Mouse (Mus musculus) intestine, postnatal 0 days (tissue): ENCODE data around the gene Tnrc6c. TPM values are rescaled to one million over a fixed set of nuclear protein-coding genes. Genes with fewer than 3 reads are reported as not detected.

Experiments
- ATAC-seq: fragments of 200-750 bp; cut with Nextera tagmentation; 2 replicates; pipeline ENCODE4 v1.8.0; 2017; ENCODE audit warnings: mild to moderate bottlenecking, moderate TSS enrichment, moderate library complexity
- H3K27ac ChIP-seq: fragments of 300-500 bp; sonication (generic); 2 replicates; pipeline ENCODE4 v1.5.1; 2014; ENCODE audit warnings: mild to moderate bottlenecking, low read depth, low read length, moderate library complexity
- H3K27me3 ChIP-seq: fragments of 300-500 bp; sonication (generic); replicated peaks from 2 replicates; pipeline ENCODE4 v1.6.1; 2014; ENCODE audit warnings: low read length, mixed read lengths; ENCODE audit not compliant: control insufficient read depth, insufficient read depth
- H3K36me3 ChIP-seq: fragments of 300-500 bp; sonication (generic); 2 replicates; pipeline ENCODE4 v1.6.1; 2014; ENCODE audit warnings: mild to moderate bottlenecking, moderate library complexity; ENCODE audit not compliant: control insufficient read depth, insufficient read depth
- H3K4me1 ChIP-seq: fragments of 300-500 bp; sonication (generic); replicated peaks from 2 replicates; pipeline ENCODE4 v1.6.1; 2014; ENCODE audit warnings: antibody characterized with exemption, low read length, mixed read lengths; ENCODE audit not compliant: control insufficient read depth, insufficient read depth
- H3K4me2 ChIP-seq: fragments of 300-500 bp; sonication (generic); replicated peaks from 2 replicates; pipeline ENCODE4 v1.6.1; 2014; ENCODE audit warnings: low read depth, mild to moderate bottlenecking, moderate library complexity
- H3K4me3 ChIP-seq: fragments of 300-500 bp; sonication (generic); 2 replicates; pipeline ENCODE4 v1.5.1; 2014; ENCODE audit warnings: low read depth, low read length
- H3K9ac ChIP-seq: fragments of 300-500 bp; sonication (generic); 2 replicates; pipeline ENCODE4 v1.6.1; 2014; ENCODE audit warnings: mild to moderate bottlenecking, low read depth, low read length
- H3K9me3 ChIP-seq: fragments of 300-500 bp; sonication (generic); 2 replicates; pipeline ENCODE4 v1.6.1; 2016; ENCODE audit warnings: mixed run types; ENCODE audit not compliant: control insufficient read depth
- CTCF ChIP-seq: sonication (generic); IDR thresholded peaks from 2 replicates; pipeline ENCODE4 v1.5.1; 2016; ENCODE audit warnings: low read depth, mild to moderate bottlenecking, control low read depth, antibody characterized with exemption, moderate library complexity
- WGBS: fragments of 180-500 bp; shearing (Covaris S2); extraction: QIAGEN DNeasy Blood & Tissue Kit; methylation state at CpG from one replicate; pipeline ENCODE4 v1.1.7; 2014; 5-methylcytosine and 5-hydroxymethylcytosine counted together
- polyA plus RNA-seq: library from polyadenylated mRNA; unstranded; fragments of >200 nt; fragmentation: Nextera tagmentation; extraction: Ambion mirVana; gene quantifications from 2 replicates; pipeline ENCODE4 v1.2.1, GENCODE M21; 2015

Tnrc6c gene
- 6.1 and 6.9 TPM in 2 replicates for polyA plus RNA-seq

DNA sequence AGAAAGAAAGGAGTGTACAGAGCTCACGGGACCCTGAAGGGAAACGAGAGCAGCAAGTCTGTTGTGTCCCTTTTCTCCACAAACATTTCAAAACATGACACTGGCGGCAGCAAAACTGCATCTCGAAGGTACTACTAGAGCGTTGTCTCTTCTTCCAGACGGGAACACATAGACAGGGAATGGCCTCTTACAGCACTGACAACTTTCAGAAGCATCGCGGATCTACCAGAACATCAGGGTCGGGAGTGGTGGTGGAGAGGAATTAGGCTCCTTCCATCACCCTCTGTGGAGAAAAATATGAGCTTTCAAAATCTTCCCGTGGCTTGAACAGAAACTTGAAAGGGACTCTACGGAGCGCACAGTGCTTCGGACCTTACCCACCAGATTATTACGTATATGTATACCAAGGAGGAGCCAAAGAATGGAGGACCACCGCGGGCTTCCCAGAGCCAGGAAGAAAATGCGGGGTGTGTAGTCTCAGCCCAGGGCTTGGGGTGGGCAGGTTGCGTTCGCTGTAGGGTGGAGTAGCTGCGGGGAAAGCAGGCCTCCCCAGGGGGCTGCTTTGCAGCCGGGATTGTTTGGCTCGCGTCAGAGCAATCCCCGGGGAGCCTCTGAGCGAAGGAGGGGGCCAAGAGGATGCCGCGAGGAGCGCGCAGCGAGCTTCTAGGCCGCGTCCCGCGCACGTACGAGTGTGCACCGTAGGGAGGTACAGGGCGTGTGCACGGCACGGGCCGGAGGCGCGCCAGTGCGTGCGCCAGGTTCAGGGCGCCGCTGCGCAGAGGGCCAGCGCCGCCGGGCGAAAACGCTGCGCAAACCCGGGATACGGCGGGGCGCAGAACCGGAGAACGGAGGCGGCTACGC lies at the start of gene Tnrc6c:
Tnrc6c (plus strand) TSS at position 799 of the 861 bp plus-strand sequence.
- H3K27me3 ChIP-seq: peaks cover 4% of the 10 kb centered on the region; the same call in 1 of the 2 replicates
- peak; percentile 80 for ATAC-seq
- H3K9me3 ChIP-seq: no peaks in the 10 kb centered on the region
- 1% methylated on average over 62 of the region's 62 CpGs for WGBS
- peak within 1 kb of the TSS; percentile 95 for H3K4me2 ChIP-seq
- H3K4me3 ChIP-seq: peak within 1 kb of the TSS; percentile 92
- H3K4me1 ChIP-seq: 0 out of 2 replicates have a peak, but pooled peaks cover 7% of the 10 kb centered on the region
- peak within 1 kb of the TSS; percentile 97 for H3K9ac ChIP-seq
- peak within 1 kb of the TSS; percentile 93 for H3K27ac ChIP-seq
- peak; percentile 30; the same call in 1 of the 2 replicates for TF ChIP-seq CTCF
- H3K36me3 ChIP-seq: no peaks in the 10 kb centered on the region

DNA sequence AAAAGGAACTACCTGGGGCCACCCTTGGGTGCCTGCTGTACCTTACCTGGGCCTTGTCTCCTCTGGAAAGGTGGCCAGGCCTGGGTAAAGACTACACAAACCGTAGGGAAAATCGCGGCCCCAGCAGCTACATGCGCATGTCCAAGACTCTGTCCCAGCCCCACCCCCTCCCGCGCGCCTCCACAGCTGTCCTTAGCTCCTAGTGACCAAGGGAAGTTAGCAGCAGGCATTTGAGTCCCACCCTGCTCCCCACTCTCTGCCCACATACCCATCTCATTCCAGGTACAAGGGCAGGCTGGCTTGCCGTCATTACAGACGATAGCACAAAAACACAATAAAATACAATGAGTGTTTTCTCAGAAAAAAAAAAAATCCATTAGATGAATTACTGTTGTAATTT lies 48.0 kb upstream of the Tnrc6c start:
- no peak for ATAC-seq
- Histone ChIP-seq H3K9ac (no peak overlapping the region), H3K4me2 (peak overlapping the region; percentile 37), H3K4me1 (0 out of 2 replicates have a peak, but pooled peaks cover 2% of the 10 kb centered on the region), H3K36me3 (no peaks in the 10 kb centered on the region), H3K27ac (no peak overlapping the region), H3K4me3 (no peak overlapping the region; the same call in 1 of the 2 replicates), H3K9me3 (no peaks in the 10 kb centered on the region), H3K27me3 (peaks cover 7% of the 10 kb centered on the region; the same call in 1 of the 2 replicates)
- 39% methylated on average over 9 of the region's 9 CpGs for WGBS
- TF ChIP-seq CTCF: no peak

DNA sequence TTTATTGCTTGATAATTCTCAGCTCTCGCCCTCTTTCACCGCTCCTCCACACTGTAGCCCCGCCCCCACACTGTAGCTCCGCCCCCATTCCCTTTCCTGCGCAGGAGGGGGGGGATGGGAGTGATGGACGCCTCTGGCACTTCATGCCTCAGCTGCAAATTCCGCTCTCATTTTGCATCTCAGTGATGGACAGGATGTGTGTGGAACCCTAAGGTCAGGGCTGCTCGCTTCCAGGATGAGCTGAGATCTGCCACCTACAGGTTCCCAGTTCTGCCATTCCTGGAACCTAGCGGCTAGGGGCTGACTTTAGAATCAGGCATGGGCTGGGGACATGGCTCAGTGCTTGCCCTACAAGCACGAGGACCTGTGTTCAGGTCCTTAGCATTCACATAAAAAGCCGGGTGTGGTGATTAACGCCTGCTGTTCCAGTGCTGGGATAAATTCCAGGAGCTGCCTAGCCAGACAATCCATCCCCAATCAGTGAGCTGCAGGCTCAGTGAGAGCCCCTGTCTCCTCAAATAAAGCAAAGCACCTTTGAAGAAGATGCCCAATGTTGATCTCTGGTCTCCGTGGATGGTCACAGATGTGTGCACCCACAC lies 47.4 kb upstream of the Tnrc6c start:
- Histone ChIP-seq H3K4me1 (0 out of 2 replicates have a peak, but pooled peaks cover 2% of the 10 kb centered on the region), H3K27ac (no peak overlapping the region), H3K4me2 (peak overlapping the region; percentile 37; the same call in 1 of the 2 replicates), H3K27me3 (0 out of 2 replicates have a peak, but pooled peaks cover 7% of the 10 kb centered on the region), H3K9ac (no peak overlapping the region), H3K4me3 (no peak overlapping the region), H3K36me3 (no peaks in the 10 kb centered on the region), H3K9me3 (no peaks in the 10 kb centered on the region)
- 11% methylated on average over 13 of the region's 13 CpGs for whole genome bisulfite sequencing
- no peak for ATAC-seq
- TF ChIP-seq CTCF: peak; percentile 35; the same call in 1 of the 2 replicates

DNA sequence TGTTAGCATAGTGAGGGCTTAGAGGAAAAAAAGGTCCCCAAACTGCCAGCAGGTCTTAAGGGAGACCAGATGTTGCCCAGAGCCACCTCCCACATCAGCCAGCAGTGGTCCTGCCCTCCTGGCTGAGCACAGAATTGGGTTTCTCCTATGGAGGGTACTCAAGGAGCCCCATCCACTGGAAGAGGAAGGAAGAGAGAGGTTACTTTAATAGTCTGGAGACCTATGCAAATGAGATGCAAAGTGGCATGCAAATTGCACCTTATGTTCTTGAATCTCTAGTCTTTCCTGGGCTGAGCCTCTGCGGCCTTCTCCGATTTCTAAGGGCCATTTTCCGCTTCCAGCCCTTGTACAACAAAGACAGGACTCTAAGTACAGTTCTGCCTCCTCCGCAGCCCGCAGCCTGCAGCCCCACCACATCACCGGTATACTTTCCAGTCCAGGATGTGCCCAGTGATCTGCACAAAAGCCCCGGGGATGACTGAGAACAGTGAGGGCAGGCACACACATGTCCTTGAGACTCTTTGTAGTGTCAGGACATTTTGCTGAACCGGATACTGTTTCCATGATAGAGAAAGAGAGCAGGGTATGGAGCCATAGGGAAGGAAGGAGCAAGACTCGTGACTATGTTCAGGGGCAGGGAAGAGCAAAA lies 45.8 kb upstream of the Tnrc6c start:
- WGBS: 72% methylated on average over 9 of the region's 9 CpGs
- no peaks in the 10 kb centered on the region for H3K9me3 ChIP-seq
- H3K9ac ChIP-seq: no peak overlapping the region
- no peak for TF ChIP-seq CTCF
- H3K36me3 ChIP-seq: no peaks in the 10 kb centered on the region
- no peak overlapping the region for H3K4me2 ChIP-seq
- no peak for ATAC-seq
- H3K4me1 ChIP-seq: 0 out of 2 replicates have a peak, but pooled peaks cover 2% of the 10 kb centered on the region
- no peak overlapping the region for H3K27ac ChIP-seq
- H3K27me3 ChIP-seq: 0 out of 2 replicates have a peak, but pooled peaks cover 11% of the 10 kb centered on the region
- H3K4me3 ChIP-seq: no peak overlapping the region

DNA sequence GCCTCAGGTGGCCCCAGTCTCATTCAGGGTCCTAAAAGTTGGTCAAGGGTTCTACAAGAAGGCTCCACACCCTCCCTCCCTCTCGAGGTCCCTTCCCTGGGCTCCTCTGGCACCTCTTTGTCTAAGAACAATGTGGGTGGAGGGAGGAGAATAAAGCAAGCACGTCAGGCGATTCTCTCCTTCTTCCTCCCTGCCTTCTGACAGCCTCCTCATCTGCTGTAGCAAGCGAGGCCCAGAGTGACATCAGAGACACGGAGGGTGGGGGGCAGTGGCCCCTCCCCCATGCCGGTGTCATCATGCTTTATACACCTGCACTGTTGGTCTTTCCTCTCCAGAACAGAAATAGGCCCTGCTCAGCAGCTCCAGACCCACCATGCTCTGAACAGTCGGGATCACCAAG lies 45.1 kb upstream of the Tnrc6c start:
- Histone ChIP-seq H3K36me3 (no peaks in the 10 kb centered on the region), H3K4me2 (no peak overlapping the region), H3K9me3 (no peaks in the 10 kb centered on the region), H3K27me3 (0 out of 2 replicates have a peak, but pooled peaks cover 11% of the 10 kb centered on the region), H3K4me1 (0 out of 2 replicates have a peak, but pooled peaks cover 2% of the 10 kb centered on the region), H3K27ac (no peak overlapping the region), H3K4me3 (no peak overlapping the region), H3K9ac (no peak overlapping the region)
- no peak for TF ChIP-seq CTCF
- no peak for ATAC-seq
- 53% methylated on average over 7 of the region's 7 CpGs for WGBS
